Mouse (Mus musculus): ENCODE measurements around the gene Olfr393. TPM values are rescaled to one million over a fixed set of nuclear protein-coding genes. Genes with fewer than 3 reads are reported as not detected.

Olfr393 gene
- not detected for total RNA-seq (2021)
- long read RNA-seq: 0 reads

GRCm38 (mm10) chr11:73851354-73851753 is at the start of gene Olfr393:
Gene Olfr393 (minus strand): TSS chr11:73851454.
- no peak for DNase-seq (ENCODE audit: low spot score in 2 of 2)

GRCm38 (mm10) chr11:73890671-73891070 is 39.4 kb upstream of the Olfr393 start, which contains the start of gene Olfr394:
Gene Olfr394 (minus strand): TSS chr11:73890771.
- no peak for DNase-seq (ENCODE audit: low spot score in 2 of 2)

- DNase-seq (ENCODE audit: low spot score in 2 of 2): no peak
Measured at GRCm38 (mm10) chr11:73816949-73817348, 34.3 kb downstream of the Olfr393 start, which contains the start of gene Olfr392. Gene Olfr392 (minus strand): TSS chr11:73817049.

GRCm38 (mm10) chr11:73802952-73803351 is 48.3 kb downstream of the Olfr393 start, which contains the start of gene Olfr391-ps:
Gene Olfr391-ps (minus strand): TSS chr11:73803052.
- DNase-seq (ENCODE audit: low spot score in 2 of 2): no peak

Other genes with a start within 250 kb of the Olfr393 start
- gene Zfp735, start 162.7 kb downstream of the Olfr393 start, total RNA-seq (2021): not detected
- not detected for gene Olfr389, start 70.7 kb downstream of the Olfr393 start, total RNA-seq (2021)
- not detected for gene Olfr390, start 68.5 kb downstream of the Olfr393 start, total RNA-seq (2021)
- not detected for gene Olfr391-ps, start 48.4 kb downstream of the Olfr393 start, total RNA-seq (2021)
- not detected for gene Olfr392, start 34.4 kb downstream of the Olfr393 start, total RNA-seq (2021)
- gene Olfr394, start 39.3 kb upstream of the Olfr393 start, total RNA-seq (2021): not detected
- gene Olfr395, start 57.8 kb upstream of the Olfr393 start, total RNA-seq (2021): not detected
- not detected for gene Olfr23, start 85.2 kb upstream of the Olfr393 start, total RNA-seq (2021)
- not detected for gene Olfr397, start 109.4 kb upstream of the Olfr393 start, total RNA-seq (2021)
- gene Olfr398, start 139.0 kb upstream of the Olfr393 start, total RNA-seq (2021): not detected
- gene Olfr139, start 205.1 kb upstream of the Olfr393 start, total RNA-seq (2021): not detected
- not detected for gene Olfr399, start 205.2 kb upstream of the Olfr393 start, total RNA-seq (2021)
- gene Zfp616, start 218.5 kb upstream of the Olfr393 start, total RNA-seq (2021): not detected

All from layer of hippocampus, adult 18-20 months (tissue).